Mouse (Mus musculus) bone marrow, adult 2 months (tissue): Measurements from ENCODE around the gene Ankzf1.

ENCODE experiments used
- CTCF ChIP-seq: fragments of 200-500 bp; IDR thresholded peaks from 2 replicates; pipeline ENCODE4 v1.5.1; 2011; ENCODE audit warnings: low read length, control low read depth; ENCODE audit not compliant: control insufficient read depth, insufficient read depth
- POLR2A ChIP-seq: fragments of 200-500 bp; IDR thresholded peaks from 2 replicates; pipeline ENCODE4 v1.6.1; 2011; ENCODE audit warnings: low read depth, mild to moderate bottlenecking, control low read depth, low read length, borderline replicate concordance; ENCODE audit not compliant: control insufficient read depth

DNA sequence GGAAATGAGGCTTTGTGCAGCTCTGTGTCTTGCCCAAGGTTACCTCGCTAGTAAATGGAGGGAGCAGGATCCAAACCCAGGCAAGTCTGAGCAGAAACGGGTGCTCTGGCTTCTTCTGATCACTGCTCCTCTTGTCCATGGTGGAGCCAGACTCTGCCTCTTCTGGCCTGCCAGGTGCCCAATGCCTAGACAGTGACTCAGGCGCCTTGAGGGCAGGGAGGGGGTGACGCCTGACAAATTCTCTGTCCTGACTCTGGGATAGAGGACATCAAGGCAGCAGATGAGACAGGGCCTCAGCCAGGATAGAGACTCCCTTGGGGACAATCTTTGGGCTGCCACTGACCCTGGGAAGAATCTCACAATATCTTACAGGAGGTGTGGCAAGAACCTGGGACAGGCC lies 39.3 kb downstream of the Ankzf1 start:
- TF ChIP-seq POLR2A (no peak), CTCF (no peak)
